Mouse (Mus musculus): ENCODE results near the gene Zfp667. TPM values are rescaled to one million over a fixed set of nuclear protein-coding genes. Genes with fewer than 3 reads are reported as not detected.
"Not testable (repeated sequence)": the region's sequence is repeated elsewhere in the genome, so short reads cannot be mapped to it uniquely, and the experiment has no call there.

The Zfp667 gene
- 14.9 and 17.7 TPM in 2 replicates for polyA plus RNA-seq (2015; fragmentation: Nextera tagmentation; extraction: Ambion mirVana)

DNA sequence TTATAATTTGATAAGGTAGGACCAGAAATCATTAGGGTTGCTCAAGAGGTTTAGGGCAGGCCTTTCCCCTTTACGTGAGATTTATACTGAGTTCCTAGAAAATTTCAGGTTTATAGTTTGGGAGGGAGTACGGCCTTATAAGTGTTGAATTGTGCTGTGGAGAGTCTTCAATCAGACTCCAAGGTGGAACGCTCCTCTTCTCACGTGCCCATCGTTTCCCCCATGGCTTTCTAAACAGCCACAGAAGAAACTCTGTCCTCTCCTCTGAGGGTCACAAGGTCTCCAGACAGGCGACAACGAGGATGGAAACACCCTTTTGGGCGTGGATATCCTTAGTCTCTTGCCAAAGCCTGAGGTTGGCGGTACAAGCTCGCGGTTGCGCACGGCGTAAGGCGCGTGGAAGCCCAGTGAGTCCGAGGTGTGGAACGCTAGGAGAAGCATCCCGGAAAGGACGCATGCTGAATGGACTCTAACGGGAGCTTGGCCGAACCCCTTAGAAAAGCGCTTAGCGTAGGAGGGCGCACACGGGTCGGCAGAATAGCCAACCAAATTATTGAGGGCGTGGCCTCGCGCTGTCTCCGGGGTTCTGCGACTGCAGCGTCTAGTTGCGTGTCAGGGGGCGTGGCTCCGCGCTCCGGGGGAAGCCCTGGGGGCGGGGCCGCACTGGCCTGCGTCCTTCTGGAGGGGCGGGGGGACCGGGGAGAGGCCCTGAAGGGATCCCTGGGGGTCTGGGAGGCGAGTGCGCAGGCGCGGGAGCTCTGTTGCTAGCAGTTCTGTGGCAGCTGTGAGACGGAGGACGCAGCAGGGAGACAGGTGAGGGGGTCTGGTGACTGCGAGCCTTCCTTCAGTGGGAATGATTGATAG, at the start of gene Zfp667:
Gene Zfp667, plus strand, starts transcription at position 738 of the 864 bp plus-strand sequence.
- H3K9me3 ChIP-seq (replicated peaks; ENCODE audit: control insufficient read depth, low read length, poor library complexity, severe bottlenecking): no peaks in the 10 kb centered on the region
- H3K4me3 ChIP-seq (ENCODE audit: low read depth, low read length): peak within 1 kb of the TSS; percentile 52
- H3K4me2 ChIP-seq (ENCODE audit: low read length): peak within 1 kb of the TSS; percentile 84
- ATAC-seq: peak; percentile 74
- 3% methylated on average over 47 of the region's 50 CpGs for WGBS
- H3K36me3 ChIP-seq (ENCODE audit: control insufficient read depth, insufficient read depth, low read length): peaks cover 2% of the 10 kb centered on the region; the same call in 1 of the 2 replicates
- peaks cover 20% of the 10 kb centered on the region for H3K4me1 ChIP-seq (ENCODE audit: control insufficient read depth, insufficient read depth, low read length)
- no peaks in the 10 kb centered on the region for H3K27me3 ChIP-seq (ENCODE audit: control insufficient read depth, insufficient read depth, low read depth, low read length)
- H3K27ac ChIP-seq (ENCODE audit: low read length): peak within 1 kb of the TSS; percentile 82
- H3K9ac ChIP-seq (ENCODE audit: low read depth, low read length): peak within 1 kb of the TSS; percentile 67

DNA sequence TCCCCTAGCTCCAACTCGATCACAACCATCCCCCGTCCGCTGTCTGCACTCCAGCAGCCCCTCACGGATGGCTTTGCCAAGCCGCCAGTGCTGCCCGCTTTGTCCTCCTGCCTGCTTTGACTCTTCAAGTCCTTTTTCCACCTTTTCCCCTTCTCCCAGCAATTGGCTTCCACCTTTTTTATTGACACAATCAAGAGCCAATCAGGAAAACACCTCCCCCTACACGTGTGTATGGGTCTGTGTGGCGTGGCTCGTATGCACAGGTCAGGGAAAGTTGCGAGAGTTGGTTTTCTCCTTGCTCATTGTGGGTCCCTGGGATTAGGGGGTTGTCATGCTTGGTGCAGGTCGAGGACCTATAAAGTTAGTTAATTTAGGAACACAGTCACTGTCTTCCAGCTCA, 46.6 kb upstream of the Zfp667 start:
- no peak for ATAC-seq
- H3K36me3 ChIP-seq (ENCODE audit: control insufficient read depth, insufficient read depth, low read length): no peaks in the 10 kb centered on the region
- H3K4me1 ChIP-seq (ENCODE audit: control insufficient read depth, insufficient read depth, low read length): no peaks in the 10 kb centered on the region
- 61% methylated on average over 11 of the region's 11 CpGs for WGBS
- no peaks in the 10 kb centered on the region for H3K27me3 ChIP-seq (ENCODE audit: control insufficient read depth, insufficient read depth, low read depth, low read length)
- H3K27ac ChIP-seq (ENCODE audit: low read length): no peak overlapping the region
- H3K9me3 ChIP-seq (replicated peaks; ENCODE audit: control insufficient read depth, low read length, poor library complexity, severe bottlenecking): no peaks in the 10 kb centered on the region
- H3K9ac ChIP-seq (ENCODE audit: low read depth, low read length): no peak overlapping the region
- no peak overlapping the region for H3K4me2 ChIP-seq (ENCODE audit: low read length)
- no peak overlapping the region for H3K4me3 ChIP-seq (ENCODE audit: low read depth, low read length)

GRCm38 (mm10) chr7:6240841-6241425, 45.4 kb upstream of the Zfp667 start:
- H3K27me3 ChIP-seq (ENCODE audit: control insufficient read depth, insufficient read depth, low read depth, low read length); H3K27ac ChIP-seq (ENCODE audit: low read length); ATAC-seq; H3K4me3 ChIP-seq (ENCODE audit: low read depth, low read length); H3K4me2 ChIP-seq (ENCODE audit: low read length); H3K4me1 ChIP-seq (ENCODE audit: control insufficient read depth, insufficient read depth, low read length); H3K9me3 ChIP-seq (replicated peaks; ENCODE audit: control insufficient read depth, low read length, poor library complexity, severe bottlenecking); H3K9ac ChIP-seq (ENCODE audit: low read depth, low read length); H3K36me3 ChIP-seq (ENCODE audit: control insufficient read depth, insufficient read depth, low read length): not testable (repeated sequence)
- 11% methylated on average over 1 of the region's 1 CpGs for WGBS

DNA sequence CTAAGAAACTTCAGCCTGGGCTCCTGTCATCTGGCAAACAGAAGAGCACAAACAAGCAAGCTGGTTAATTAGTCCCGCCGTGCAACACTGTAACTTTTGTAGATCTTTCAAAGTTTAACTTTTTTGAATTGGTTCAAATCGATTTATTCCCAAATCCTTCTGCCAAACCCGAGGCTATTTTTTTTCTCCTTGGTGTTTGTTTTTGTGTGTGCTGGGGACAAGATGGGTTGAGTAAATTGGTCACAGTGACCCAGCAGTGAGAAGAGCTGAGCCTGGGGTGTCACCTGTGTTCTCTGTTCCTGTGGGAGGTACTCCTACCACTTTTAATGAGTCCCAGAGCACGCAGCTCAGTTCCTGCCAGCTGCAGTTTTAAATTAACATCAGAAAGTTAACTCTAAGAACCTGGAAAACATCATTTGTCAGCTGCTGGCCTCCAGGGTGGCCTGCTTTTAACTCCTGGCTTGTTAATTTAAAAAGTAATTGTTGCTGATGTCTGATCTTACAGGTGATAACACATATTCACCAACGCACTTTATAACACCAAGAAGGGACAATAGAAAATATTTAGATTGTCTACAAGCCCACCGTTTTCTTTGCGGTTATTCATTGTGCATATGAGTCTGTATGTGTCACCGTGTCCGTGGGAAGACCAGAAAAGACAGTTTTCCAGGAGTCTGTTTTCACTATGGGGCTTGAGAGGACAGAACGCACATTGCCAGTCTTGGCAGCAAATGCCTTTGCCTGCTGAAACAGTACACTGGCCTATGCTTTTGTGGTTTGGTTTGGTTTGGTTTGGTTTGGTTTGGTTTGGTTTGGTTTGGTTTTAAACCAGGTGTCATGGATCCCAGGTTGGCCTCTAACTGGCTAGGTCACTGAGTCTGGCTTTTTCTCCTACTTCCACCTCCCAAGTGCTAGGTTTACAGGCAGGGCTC, 41.8 kb upstream of the Zfp667 start:
- no peaks in the 10 kb centered on the region for H3K27me3 ChIP-seq (ENCODE audit: control insufficient read depth, insufficient read depth, low read depth, low read length)
- no peaks in the 10 kb centered on the region for H3K4me1 ChIP-seq (ENCODE audit: control insufficient read depth, insufficient read depth, low read length)
- H3K9me3 ChIP-seq (replicated peaks; ENCODE audit: control insufficient read depth, low read length, poor library complexity, severe bottlenecking): no peaks in the 10 kb centered on the region
- no peak overlapping the region for H3K9ac ChIP-seq (ENCODE audit: low read depth, low read length)
- ATAC-seq: no peak
- H3K36me3 ChIP-seq (ENCODE audit: control insufficient read depth, insufficient read depth, low read length): no peaks in the 10 kb centered on the region
- H3K4me3 ChIP-seq (ENCODE audit: low read depth, low read length): no peak overlapping the region
- H3K4me2 ChIP-seq (ENCODE audit: low read length): no peak overlapping the region
- H3K27ac ChIP-seq (ENCODE audit: low read length): no peak overlapping the region
- 60% methylated on average over 11 of the region's 11 CpGs for WGBS

GRCm38 (mm10) chr7:6252410-6252809, 34.0 kb upstream of the Zfp667 start, which contains the start of gene Epp13:
Gene Epp13, plus strand, starts transcription at chr7:6252710.
- Histone ChIP-seq H3K9me3 (replicated peaks; ENCODE audit: control insufficient read depth, low read length, poor library complexity, severe bottlenecking) (no peaks in the 10 kb centered on the region), H3K36me3 (ENCODE audit: control insufficient read depth, insufficient read depth, low read length) (no peaks in the 10 kb centered on the region), H3K27ac (ENCODE audit: low read length) (no peak within 1 kb of the TSS), H3K4me1 (ENCODE audit: control insufficient read depth, insufficient read depth, low read length) (no peaks in the 10 kb centered on the region), H3K4me3 (ENCODE audit: low read depth, low read length) (no peak within 1 kb of the TSS), H3K9ac (ENCODE audit: low read depth, low read length) (no peak within 1 kb of the TSS), H3K27me3 (ENCODE audit: control insufficient read depth, insufficient read depth, low read depth, low read length) (no peaks in the 10 kb centered on the region), H3K4me2 (ENCODE audit: low read length) (no peak within 1 kb of the TSS)
- WGBS: 82% methylated on average over 6 of the region's 6 CpGs
- ATAC-seq: no peak

GRCm38 (mm10) chr7:6254451-6254850, 31.9 kb upstream of the Zfp667 start:
- Histone ChIP-seq H3K36me3 (ENCODE audit: control insufficient read depth, insufficient read depth, low read length) (no peaks in the 10 kb centered on the region), H3K9ac (ENCODE audit: low read depth, low read length) (no peak overlapping the region), H3K4me3 (ENCODE audit: low read depth, low read length) (no peak overlapping the region), H3K9me3 (replicated peaks; ENCODE audit: control insufficient read depth, low read length, poor library complexity, severe bottlenecking) (no peaks in the 10 kb centered on the region), H3K27ac (ENCODE audit: low read length) (no peak overlapping the region), H3K4me2 (ENCODE audit: low read length) (no peak overlapping the region), H3K4me1 (ENCODE audit: control insufficient read depth, insufficient read depth, low read length) (no peaks in the 10 kb centered on the region), H3K27me3 (ENCODE audit: control insufficient read depth, insufficient read depth, low read depth, low read length) (no peaks in the 10 kb centered on the region)
- no peak for ATAC-seq
- 95% methylated on average over 5 of the region's 5 CpGs for WGBS

DNA sequence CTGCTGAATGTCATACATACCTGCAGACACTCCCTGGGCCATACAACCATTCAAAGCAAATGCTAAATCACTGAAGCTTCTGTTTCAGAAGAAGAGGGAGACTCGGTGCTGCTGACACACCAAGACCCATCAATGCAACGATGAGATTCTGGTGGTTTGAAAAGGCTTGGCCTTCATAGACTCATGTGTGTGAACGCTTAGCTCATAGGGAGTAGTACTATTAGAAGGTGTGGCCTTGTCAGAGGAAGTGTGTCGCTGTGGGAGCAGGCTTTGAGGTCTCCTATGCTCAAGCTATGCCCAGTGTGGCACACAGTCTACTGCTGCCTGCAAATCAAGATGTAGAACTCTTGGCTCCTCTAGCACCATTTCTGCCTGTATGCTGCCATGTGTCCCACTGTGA, 29.0 kb upstream of the Zfp667 start:
- H3K9ac ChIP-seq (ENCODE audit: low read depth, low read length): no peak overlapping the region

DNA sequence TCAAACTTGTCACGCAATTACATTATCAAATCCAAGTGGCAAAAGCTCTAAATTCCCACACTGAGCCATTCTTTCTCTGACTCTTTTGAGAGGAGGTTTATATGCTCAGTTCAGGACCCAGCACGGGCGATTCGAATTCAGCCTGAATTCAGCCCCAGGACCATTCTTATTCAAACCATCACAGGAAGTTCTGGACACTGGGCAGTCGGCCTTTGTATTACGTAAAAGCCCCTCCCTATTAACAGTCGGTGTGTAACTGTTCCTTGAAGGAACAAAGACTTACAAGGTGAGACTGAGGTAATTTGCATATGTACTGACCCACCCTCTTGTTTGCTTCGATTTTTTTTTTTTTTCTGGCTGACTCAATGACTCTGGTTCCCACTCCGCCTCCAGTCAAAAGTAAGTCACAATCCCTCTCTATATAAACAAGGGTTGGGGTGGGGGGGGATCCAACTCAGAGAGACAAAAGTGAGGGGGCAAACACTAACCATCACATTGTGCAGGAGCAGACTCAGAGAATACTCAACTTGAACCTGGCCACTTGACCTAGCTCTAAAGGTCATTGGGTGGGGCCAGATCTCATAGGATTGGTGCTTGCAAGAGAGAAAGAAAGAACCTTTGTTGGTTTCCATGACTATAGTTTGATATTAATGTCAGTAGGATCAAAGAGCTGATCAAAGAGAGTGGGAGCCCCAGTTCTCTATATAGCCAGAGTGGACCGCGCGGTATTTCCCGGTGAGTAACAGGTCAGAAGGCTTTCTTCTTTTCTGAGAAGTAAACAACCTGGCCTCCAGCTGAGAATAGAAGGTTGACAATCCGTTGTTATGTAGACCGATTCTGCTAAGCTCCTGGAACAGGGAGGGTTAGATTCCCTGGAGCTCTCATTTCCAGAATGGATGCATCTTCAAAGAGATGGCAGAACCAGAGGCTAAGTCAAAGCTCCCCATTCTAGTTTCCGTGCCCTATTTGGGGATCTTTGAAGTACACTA, 27.9 kb upstream of the Zfp667 start:
- H3K4me2 ChIP-seq (ENCODE audit: low read length): no peak overlapping the region
- no peak overlapping the region for H3K9ac ChIP-seq (ENCODE audit: low read depth, low read length)
- WGBS: 35% methylated on average over 16 of the region's 16 CpGs
- H3K4me3 ChIP-seq (ENCODE audit: low read depth, low read length): no peak overlapping the region
- no peaks in the 10 kb centered on the region for H3K27me3 ChIP-seq (ENCODE audit: control insufficient read depth, insufficient read depth, low read depth, low read length)
- H3K9me3 ChIP-seq (replicated peaks; ENCODE audit: control insufficient read depth, low read length, poor library complexity, severe bottlenecking): no peaks in the 10 kb centered on the region
- no peaks in the 10 kb centered on the region for H3K4me1 ChIP-seq (ENCODE audit: control insufficient read depth, insufficient read depth, low read length)
- H3K27ac ChIP-seq (ENCODE audit: low read length): no peak overlapping the region
- ATAC-seq: no peak
- H3K36me3 ChIP-seq (ENCODE audit: control insufficient read depth, insufficient read depth, low read length): no peaks in the 10 kb centered on the region

More for the DNA sequence above, 29.0 kb upstream of the Zfp667 start:
- H3K27me3 ChIP-seq (ENCODE audit: control insufficient read depth, insufficient read depth, low read depth, low read length): no peaks in the 10 kb centered on the region
- H3K4me2 ChIP-seq (ENCODE audit: low read length): no peak overlapping the region
- no peak for ATAC-seq
- WGBS: 81% methylated on average over 4 of the region's 4 CpGs
- no peak overlapping the region for H3K27ac ChIP-seq (ENCODE audit: low read length)
- H3K36me3 ChIP-seq (ENCODE audit: control insufficient read depth, insufficient read depth, low read length): no peaks in the 10 kb centered on the region
- H3K4me3 ChIP-seq (ENCODE audit: low read depth, low read length): no peak overlapping the region
- H3K9me3 ChIP-seq (replicated peaks; ENCODE audit: control insufficient read depth, low read length, poor library complexity, severe bottlenecking): no peaks in the 10 kb centered on the region
- H3K4me1 ChIP-seq (ENCODE audit: control insufficient read depth, insufficient read depth, low read length): no peaks in the 10 kb centered on the region
